Mouse (Mus musculus) intestine, postnatal 0 days (tissue): ENCODE data around the gene Pik3ip1. TPM values are rescaled to one million over a fixed set of nuclear protein-coding genes. Genes with fewer than 3 reads are reported as not detected.

ENCODE experiments used
- ATAC-seq: fragments of 200-750 bp; cut with Nextera tagmentation; 2 replicates; pipeline ENCODE4 v1.8.0; 2017; ENCODE audit warnings: mild to moderate bottlenecking, moderate TSS enrichment, moderate library complexity
- H3K27ac ChIP-seq: fragments of 300-500 bp; sonication (generic); 2 replicates; pipeline ENCODE4 v1.5.1; 2014; ENCODE audit warnings: mild to moderate bottlenecking, low read depth, low read length, moderate library complexity
- H3K27me3 ChIP-seq: fragments of 300-500 bp; sonication (generic); replicated peaks from 2 replicates; pipeline ENCODE4 v1.6.1; 2014; ENCODE audit warnings: low read length, mixed read lengths; ENCODE audit not compliant: control insufficient read depth, insufficient read depth
- H3K36me3 ChIP-seq: fragments of 300-500 bp; sonication (generic); 2 replicates; pipeline ENCODE4 v1.6.1; 2014; ENCODE audit warnings: mild to moderate bottlenecking, moderate library complexity; ENCODE audit not compliant: control insufficient read depth, insufficient read depth
- H3K4me1 ChIP-seq: fragments of 300-500 bp; sonication (generic); replicated peaks from 2 replicates; pipeline ENCODE4 v1.6.1; 2014; ENCODE audit warnings: antibody characterized with exemption, low read length, mixed read lengths; ENCODE audit not compliant: control insufficient read depth, insufficient read depth
- H3K4me2 ChIP-seq: fragments of 300-500 bp; sonication (generic); replicated peaks from 2 replicates; pipeline ENCODE4 v1.6.1; 2014; ENCODE audit warnings: low read depth, mild to moderate bottlenecking, moderate library complexity
- H3K4me3 ChIP-seq: fragments of 300-500 bp; sonication (generic); 2 replicates; pipeline ENCODE4 v1.5.1; 2014; ENCODE audit warnings: low read depth, low read length
- H3K9ac ChIP-seq: fragments of 300-500 bp; sonication (generic); 2 replicates; pipeline ENCODE4 v1.6.1; 2014; ENCODE audit warnings: mild to moderate bottlenecking, low read depth, low read length
- H3K9me3 ChIP-seq: fragments of 300-500 bp; sonication (generic); 2 replicates; pipeline ENCODE4 v1.6.1; 2016; ENCODE audit warnings: mixed run types; ENCODE audit not compliant: control insufficient read depth
- CTCF ChIP-seq: sonication (generic); IDR thresholded peaks from 2 replicates; pipeline ENCODE4 v1.5.1; 2016; ENCODE audit warnings: low read depth, mild to moderate bottlenecking, control low read depth, antibody characterized with exemption, moderate library complexity
- WGBS: fragments of 180-500 bp; shearing (Covaris S2); extraction: QIAGEN DNeasy Blood & Tissue Kit; methylation state at CpG from one replicate; pipeline ENCODE4 v1.1.7; 2014; 5-methylcytosine and 5-hydroxymethylcytosine counted together
- polyA plus RNA-seq: library from polyadenylated mRNA; unstranded; fragments of >200 nt; fragmentation: Nextera tagmentation; extraction: Ambion mirVana; gene quantifications from 2 replicates; pipeline ENCODE4 v1.2.1, GENCODE M21; 2015

Pik3ip1 gene
- polyA plus RNA-seq, 1 experiment from 2014 or later = 6.5 TPM

DNA sequence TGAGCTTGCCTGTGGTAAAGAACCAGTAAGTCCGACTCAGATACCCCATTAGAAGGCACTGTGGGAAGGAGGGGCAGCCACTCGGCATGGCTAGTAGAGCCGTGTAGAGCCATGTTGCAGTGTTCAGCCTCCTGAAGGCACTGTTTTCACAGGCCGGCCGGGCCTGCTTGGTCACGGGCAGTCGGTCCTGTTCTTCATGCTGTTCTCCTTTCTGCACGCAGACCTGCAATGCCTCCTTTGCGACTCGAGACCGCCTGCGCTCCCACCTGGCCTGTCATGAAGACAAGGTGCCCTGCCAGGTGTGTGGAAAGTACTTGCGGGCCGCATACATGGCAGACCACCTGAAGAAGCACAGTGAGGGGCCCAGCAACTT lies 31.4 kb upstream of the Pik3ip1 start:
- H3K27ac ChIP-seq = no peak overlapping the region
- no peak overlapping the region for H3K4me2 ChIP-seq
- H3K4me1 ChIP-seq = no peaks in the 10 kb centered on the region
- no peak for ATAC-seq
- H3K27me3 ChIP-seq = no peaks in the 10 kb centered on the region
- H3K9ac ChIP-seq = no peak overlapping the region
- no peaks in the 10 kb centered on the region for H3K9me3 ChIP-seq
- H3K36me3 ChIP-seq = peaks cover 76% of the 10 kb centered on the region
- WGBS = 94% methylated on average over 14 of the region's 14 CpGs
- no peak overlapping the region for H3K4me3 ChIP-seq
- TF ChIP-seq CTCF = no peak

- H3K9me3 ChIP-seq = no peaks in the 10 kb centered on the region
- H3K4me3 ChIP-seq = no peak overlapping the region
- whole genome bisulfite sequencing = 95% methylated on average over 5 of the region's 5 CpGs
- no peaks in the 10 kb centered on the region for H3K27me3 ChIP-seq
- no peak overlapping the region for H3K27ac ChIP-seq
- peaks cover 73% of the 10 kb centered on the region for H3K36me3 ChIP-seq
- TF ChIP-seq CTCF = no peak
- no peak for ATAC-seq
- H3K4me2 ChIP-seq = no peak overlapping the region
- no peak overlapping the region for H3K9ac ChIP-seq
- H3K4me1 ChIP-seq = no peaks in the 10 kb centered on the region
Measured at GRCm38 (mm10) chr11:3301075-3301474, 29.1 kb upstream of the Pik3ip1 start.

DNA sequence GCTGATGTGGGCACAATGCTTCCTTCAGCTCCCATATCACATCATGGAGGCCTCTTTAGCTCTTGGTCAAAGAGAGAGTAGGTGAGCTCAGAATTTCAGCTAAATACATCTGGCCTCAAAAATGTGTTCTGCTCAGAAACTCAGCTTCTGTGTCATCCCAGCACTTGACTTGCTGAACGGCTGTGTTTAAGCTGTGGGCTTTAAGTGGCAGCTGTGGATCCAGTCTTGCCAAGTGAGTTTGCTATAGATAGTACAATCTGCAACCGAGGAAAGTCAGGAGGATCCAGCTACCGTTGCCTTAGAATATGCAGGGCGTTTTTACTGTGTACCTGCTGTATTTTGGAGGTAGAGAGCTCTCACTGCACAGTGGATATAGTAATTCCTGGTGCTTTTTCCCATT lies 27.8 kb upstream of the Pik3ip1 start:
- Histone ChIP-seq H3K9me3 (no peaks in the 10 kb centered on the region), H3K27me3 (no peaks in the 10 kb centered on the region), H3K36me3 (peaks cover 73% of the 10 kb centered on the region), H3K4me1 (no peaks in the 10 kb centered on the region), H3K27ac (no peak overlapping the region), H3K4me3 (no peak overlapping the region), H3K9ac (no peak overlapping the region), H3K4me2 (no peak overlapping the region)
- no peak for ATAC-seq
- WGBS = 79% methylated on average over 4 of the region's 4 CpGs
- TF ChIP-seq CTCF = no peak

DNA sequence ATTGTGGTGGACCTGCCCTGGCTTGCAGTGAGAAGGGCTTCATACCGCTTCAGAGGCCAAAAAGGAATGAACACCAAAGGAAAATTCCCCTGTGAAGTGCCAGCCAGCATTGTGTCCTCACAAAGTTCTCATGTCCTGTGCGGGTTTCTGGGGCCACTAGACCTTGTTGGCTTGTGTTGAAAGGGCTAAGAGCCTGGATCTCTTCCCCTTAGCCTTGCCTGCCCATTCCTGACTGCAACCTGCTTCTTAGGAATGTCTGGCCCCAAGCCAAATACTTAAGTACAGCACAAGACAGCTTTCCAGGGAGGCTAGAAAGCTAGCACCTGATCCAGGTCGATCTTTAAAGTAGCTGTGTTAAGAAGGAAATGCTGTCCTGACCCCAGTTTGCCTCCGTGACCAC lies 27.4 kb upstream of the Pik3ip1 start:
- H3K36me3 ChIP-seq = peaks cover 73% of the 10 kb centered on the region

GRCm38 (mm10) chr11:3305821-3306220 lies 24.4 kb upstream of the Pik3ip1 start:
- Histone ChIP-seq H3K9ac (no peak overlapping the region), H3K9me3 (no peaks in the 10 kb centered on the region), H3K36me3 (peaks cover 68% of the 10 kb centered on the region), H3K27ac (no peak overlapping the region), H3K4me2 (no peak overlapping the region), H3K4me3 (no peak overlapping the region), H3K27me3 (no peaks in the 10 kb centered on the region), H3K4me1 (no peaks in the 10 kb centered on the region)
- ATAC-seq = no peak
- no peak for TF ChIP-seq CTCF
- WGBS = 95% methylated on average over 4 of the region's 4 CpGs

More for the DNA sequence above, 27.4 kb upstream of the Pik3ip1 start:
- Histone ChIP-seq H3K27ac (no peak overlapping the region), H3K4me1 (no peaks in the 10 kb centered on the region), H3K27me3 (no peaks in the 10 kb centered on the region), H3K9ac (no peak overlapping the region), H3K4me2 (no peak overlapping the region), H3K4me3 (no peak overlapping the region), H3K9me3 (no peaks in the 10 kb centered on the region)
- 67% methylated on average over 4 of the region's 4 CpGs for WGBS
- ATAC-seq = no peak
- no peak for TF ChIP-seq CTCF

DNA sequence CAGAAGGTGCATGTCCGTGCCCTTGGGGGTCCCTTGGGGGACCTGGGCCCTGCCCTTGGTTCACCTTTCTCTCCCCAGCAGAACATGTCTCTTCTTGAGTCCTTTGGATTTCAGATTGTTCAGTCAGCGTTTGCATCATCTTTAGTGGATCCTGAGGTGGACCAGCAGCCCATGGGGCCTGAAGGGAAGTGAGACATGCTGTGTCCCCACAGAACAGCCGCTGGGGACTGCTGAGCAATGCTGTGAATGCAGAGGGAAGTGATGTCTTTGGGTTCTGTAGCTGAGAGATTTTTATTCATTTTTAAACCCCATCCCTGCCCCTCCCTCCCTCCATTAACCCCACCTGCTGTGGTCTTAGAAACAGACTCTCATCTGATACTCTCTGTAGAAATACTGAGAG lies 22.3 kb upstream of the Pik3ip1 start:
- Histone ChIP-seq H3K27me3 (no peaks in the 10 kb centered on the region), H3K4me3 (no peak overlapping the region), H3K36me3 (peaks cover 73% of the 10 kb centered on the region), H3K9ac (no peak overlapping the region), H3K4me1 (no peaks in the 10 kb centered on the region), H3K4me2 (no peak overlapping the region), H3K27ac (no peak overlapping the region), H3K9me3 (no peaks in the 10 kb centered on the region)
- ATAC-seq = no peak
- TF ChIP-seq CTCF = no peak
- WGBS = 86% methylated on average over 3 of the region's 3 CpGs

- H3K4me3 ChIP-seq = no peak overlapping the region
- no peaks in the 10 kb centered on the region for H3K27me3 ChIP-seq
- TF ChIP-seq CTCF = no peak
- H3K9me3 ChIP-seq = no peaks in the 10 kb centered on the region
- H3K4me2 ChIP-seq = no peak overlapping the region
- H3K9ac ChIP-seq = no peak overlapping the region
- H3K27ac ChIP-seq = no peak overlapping the region
- no peaks in the 10 kb centered on the region for H3K4me1 ChIP-seq
- peaks cover 63% of the 10 kb centered on the region for H3K36me3 ChIP-seq
- WGBS = 93% methylated on average over 4 of the region's 4 CpGs
- ATAC-seq = no peak
Measured at GRCm38 (mm10) chr11:3309884-3310283, 20.3 kb upstream of the Pik3ip1 start.
